Mouse (Mus musculus) layer of hippocampus, adult 8-10 months (tissue): Measurements from ENCODE around the gene Nip7. TPM values are rescaled to one million over a fixed set of nuclear protein-coding genes. Genes with fewer than 3 reads are reported as not detected.
"Not testable (repeated sequence)": the region's sequence is repeated elsewhere in the genome, so short reads cannot be mapped to it uniquely, and the experiment has no call there.

ENCODE experiments used
- DNase-seq, 2 experiments: peaks; one replicate each; pipeline ENCODE4 v3.0.0; 2022; ENCODE audit warnings: low spot score in 2 of 2
- total RNA-seq, 4 experiments: library from RNA; stranded (reverse); gene quantifications; 2 replicates each; pipeline ENCODE4 v1.2.4; 2022

Nip7 gene
- total RNA-seq, 4 experiments from 2014 or later, result 40.9 to 44.2 (median 42.7) TPM

- no peak for DNase-seq
Observed at GRCm38 (mm10) chr8:107065511-107066496, 9.1 kb downstream of the Nip7 start, which contains the start of gene Tmed6. Gene Tmed6 (minus strand): TSS chr8:107065644.

- no peak for DNase-seq
Observed at GRCm38 (mm10) chr8:107073706-107074105, 17.0 kb downstream of the Nip7 start.

- DNase-seq, result no peak
Observed at GRCm38 (mm10) chr8:107074128-107074527, 17.5 kb downstream of the Nip7 start.

- no peak for DNase-seq
Observed at GRCm38 (mm10) chr8:107076239-107076888, 19.7 kb downstream of the Nip7 start.

GRCm38 (mm10) chr8:107085358-107085757 is 28.7 kb downstream of the Nip7 start:
- DNase-seq, result no peak

GRCm38 (mm10) chr8:107086018-107086417 is 29.3 kb downstream of the Nip7 start:
- no peak for DNase-seq

- no peak for DNase-seq
Observed at GRCm38 (mm10) chr8:107088526-107089063, 31.9 kb downstream of the Nip7 start.

- DNase-seq, result no peak
Observed at GRCm38 (mm10) chr8:107090531-107090930, 33.9 kb downstream of the Nip7 start.

GRCm38 (mm10) chr8:107095717-107096365 is 39.2 kb downstream of the Nip7 start:
- peak in 1 of 2 experiments; percentile 32 for DNase-seq

- DNase-seq, result peak; percentile 93 to 94
Observed at GRCm38 (mm10) chr8:107096366-107097036, 39.8 kb downstream of the Nip7 start, which contains the start of gene Terf2. Gene Terf2 (minus strand): TSS chr8:107096547.

- DNase-seq, result no peak
Observed at GRCm38 (mm10) chr8:107100635-107101034, 44.0 kb downstream of the Nip7 start.

- DNase-seq, result peak; percentile 34 to 63
Observed at GRCm38 (mm10) chr8:107104547-107104946, 47.9 kb downstream of the Nip7 start.

- DNase-seq, result not testable (repeated sequence)
Observed at GRCm38 (mm10) chr8:107108089-107108488, 51.4 kb downstream of the Nip7 start.

- no peak for DNase-seq
Observed at GRCm38 (mm10) chr8:107108978-107109720, 52.5 kb downstream of the Nip7 start.

GRCm38 (mm10) chr8:107109816-107110435 is 53.2 kb downstream of the Nip7 start:
- no peak for DNase-seq
